Mouse (Mus musculus): ENCODE results near the gene Prkcb. TPM values are rescaled to one million over a fixed set of nuclear protein-coding genes. Genes with fewer than 3 reads are reported as not detected.
"Not testable (repeated sequence)": the region's sequence is repeated elsewhere in the genome, so short reads cannot be mapped to it uniquely, and the experiment has no call there.

Gene Prkcb
- polyA plus RNA-seq (2014; fragmentation: Nextera tagmentation; extraction: Ambion mirVana): 8.8 and 10.1 TPM in 2 replicates

GRCm38 (mm10) chr7:122288605-122289242 lies at the start of gene Prkcb:
Prkcb (plus strand) TSS chr7:122288751.
- Histone ChIP-seq H3K4me3 (ENCODE audit: low read depth, low read length) (peak within 1 kb of the TSS; percentile 59), H3K4me1 (ENCODE audit: control insufficient read depth, insufficient read depth, low read length) (peaks cover 6% of the 10 kb centered on the region), H3K27ac (replicated peaks; ENCODE audit: low read depth, low read length) (no peak within 1 kb of the TSS), H3K9me3 (ENCODE audit: control insufficient read depth, low read length) (no peaks in the 10 kb centered on the region), H3K9ac (ENCODE audit: low read depth, low read length) (peak within 1 kb of the TSS; percentile 56), H3K4me2 (ENCODE audit: low read depth, low read length) (peak within 1 kb of the TSS; percentile 98), H3K27me3 (replicated peaks; ENCODE audit: control insufficient read depth, insufficient read depth, low read length) (peaks cover 39% of the 10 kb centered on the region), H3K36me3 (ENCODE audit: control insufficient read depth, insufficient read depth, low read length) (no peaks in the 10 kb centered on the region)
- ATAC-seq (ENCODE audit: low read depth) (peak; percentile 89), DNase-seq (ENCODE audit: low spot score) (peak; percentile 80)
- WGBS: 7% methylated on average over 33 of the region's 42 CpGs

- H3K4me2 ChIP-seq (ENCODE audit: low read depth, low read length): no peak overlapping the region
- H3K4me3 ChIP-seq (ENCODE audit: low read depth, low read length): no peak overlapping the region
- no peak overlapping the region for H3K27ac ChIP-seq (replicated peaks; ENCODE audit: low read depth, low read length)
- ATAC-seq (ENCODE audit: low read depth) (no peak), DNase-seq (ENCODE audit: low spot score) (no peak)
- 91% methylated on average over 2 of the region's 2 CpGs for WGBS
- no peaks in the 10 kb centered on the region for H3K9me3 ChIP-seq (ENCODE audit: control insufficient read depth, low read length)
- H3K9ac ChIP-seq (ENCODE audit: low read depth, low read length): no peak overlapping the region
- no peaks in the 10 kb centered on the region for H3K4me1 ChIP-seq (ENCODE audit: control insufficient read depth, insufficient read depth, low read length)
- H3K36me3 ChIP-seq (ENCODE audit: control insufficient read depth, insufficient read depth, low read length): no peaks in the 10 kb centered on the region
- H3K27me3 ChIP-seq (replicated peaks; ENCODE audit: control insufficient read depth, insufficient read depth, low read length): no peaks in the 10 kb centered on the region
Observed at GRCm38 (mm10) chr7:122238939-122239338, 49.6 kb upstream of the Prkcb start.

GRCm38 (mm10) chr7:122240413-122241119 lies 48.0 kb upstream of the Prkcb start:
- 83% methylated on average over 6 of the region's 6 CpGs for WGBS
- Histone ChIP-seq H3K4me1 (ENCODE audit: control insufficient read depth, insufficient read depth, low read length) (no peaks in the 10 kb centered on the region), H3K4me2 (ENCODE audit: low read depth, low read length) (no peak overlapping the region), H3K27ac (replicated peaks; ENCODE audit: low read depth, low read length) (no peak overlapping the region), H3K9ac (ENCODE audit: low read depth, low read length) (no peak overlapping the region), H3K9me3 (ENCODE audit: control insufficient read depth, low read length) (no peaks in the 10 kb centered on the region), H3K4me3 (ENCODE audit: low read depth, low read length) (no peak overlapping the region), H3K36me3 (ENCODE audit: control insufficient read depth, insufficient read depth, low read length) (no peaks in the 10 kb centered on the region), H3K27me3 (replicated peaks; ENCODE audit: control insufficient read depth, insufficient read depth, low read length) (no peaks in the 10 kb centered on the region)
- ATAC-seq (ENCODE audit: low read depth) (no peak), DNase-seq (ENCODE audit: low spot score) (no peak)

- WGBS: 50% methylated on average over 1 of the region's 1 CpGs
- H3K9me3 ChIP-seq (ENCODE audit: control insufficient read depth, low read length): no peaks in the 10 kb centered on the region
- H3K36me3 ChIP-seq (ENCODE audit: control insufficient read depth, insufficient read depth, low read length): no peaks in the 10 kb centered on the region
- no peaks in the 10 kb centered on the region for H3K4me1 ChIP-seq (ENCODE audit: control insufficient read depth, insufficient read depth, low read length)
- ATAC-seq (ENCODE audit: low read depth) (no peak), DNase-seq (ENCODE audit: low spot score) (peak; percentile 45)
- no peak overlapping the region for H3K4me2 ChIP-seq (ENCODE audit: low read depth, low read length)
- H3K27me3 ChIP-seq (replicated peaks; ENCODE audit: control insufficient read depth, insufficient read depth, low read length): no peaks in the 10 kb centered on the region
- no peak overlapping the region for H3K9ac ChIP-seq (ENCODE audit: low read depth, low read length)
- H3K27ac ChIP-seq (replicated peaks; ENCODE audit: low read depth, low read length): no peak overlapping the region
- no peak overlapping the region for H3K4me3 ChIP-seq (ENCODE audit: low read depth, low read length)
Observed at GRCm38 (mm10) chr7:122242260-122242659, 46.3 kb upstream of the Prkcb start.

- H3K27ac ChIP-seq (replicated peaks; ENCODE audit: low read depth, low read length); H3K9ac ChIP-seq (ENCODE audit: low read depth, low read length); H3K4me3 ChIP-seq (ENCODE audit: low read depth, low read length); DNase-seq (ENCODE audit: low spot score); H3K9me3 ChIP-seq (ENCODE audit: control insufficient read depth, low read length); H3K36me3 ChIP-seq (ENCODE audit: control insufficient read depth, insufficient read depth, low read length); H3K27me3 ChIP-seq (replicated peaks; ENCODE audit: control insufficient read depth, insufficient read depth, low read length); ATAC-seq (ENCODE audit: low read depth); H3K4me2 ChIP-seq (ENCODE audit: low read depth, low read length); H3K4me1 ChIP-seq (ENCODE audit: control insufficient read depth, insufficient read depth, low read length): not testable (repeated sequence)
Observed at GRCm38 (mm10) chr7:122242744-122243143, 45.8 kb upstream of the Prkcb start.

- Histone ChIP-seq H3K4me3 (ENCODE audit: low read depth, low read length) (no peak overlapping the region), H3K36me3 (ENCODE audit: control insufficient read depth, insufficient read depth, low read length) (no peaks in the 10 kb centered on the region), H3K27me3 (replicated peaks; ENCODE audit: control insufficient read depth, insufficient read depth, low read length) (no peaks in the 10 kb centered on the region), H3K4me2 (ENCODE audit: low read depth, low read length) (no peak overlapping the region), H3K4me1 (ENCODE audit: control insufficient read depth, insufficient read depth, low read length) (no peaks in the 10 kb centered on the region), H3K9ac (ENCODE audit: low read depth, low read length) (no peak overlapping the region), H3K27ac (replicated peaks; ENCODE audit: low read depth, low read length) (no peak overlapping the region), H3K9me3 (ENCODE audit: control insufficient read depth, low read length) (no peaks in the 10 kb centered on the region)
- no peak for DNase-seq (ENCODE audit: low spot score)
- no peak for ATAC-seq (ENCODE audit: low read depth)
- 45% methylated on average over 7 of the region's 7 CpGs for WGBS
Observed at GRCm38 (mm10) chr7:122244166-122244565, 44.4 kb upstream of the Prkcb start.

- H3K27ac ChIP-seq (replicated peaks; ENCODE audit: low read depth, low read length): no peak overlapping the region
- 73% methylated on average over 8 of the region's 8 CpGs for WGBS
Observed at GRCm38 (mm10) chr7:122244584-122244983, 44.0 kb upstream of the Prkcb start.

GRCm38 (mm10) chr7:122245976-122246375 lies 42.6 kb upstream of the Prkcb start:
- WGBS: 57% methylated on average over 3 of the region's 5 CpGs
- Histone ChIP-seq H3K9ac (ENCODE audit: low read depth, low read length) (no peak overlapping the region), H3K4me3 (ENCODE audit: low read depth, low read length) (no peak overlapping the region), H3K4me2 (ENCODE audit: low read depth, low read length) (no peak overlapping the region), H3K27me3 (replicated peaks; ENCODE audit: control insufficient read depth, insufficient read depth, low read length) (no peaks in the 10 kb centered on the region), H3K36me3 (ENCODE audit: control insufficient read depth, insufficient read depth, low read length) (no peaks in the 10 kb centered on the region), H3K27ac (replicated peaks; ENCODE audit: low read depth, low read length) (no peak overlapping the region), H3K9me3 (ENCODE audit: control insufficient read depth, low read length) (no peaks in the 10 kb centered on the region), H3K4me1 (ENCODE audit: control insufficient read depth, insufficient read depth, low read length) (no peaks in the 10 kb centered on the region)
- no peak for ATAC-seq (ENCODE audit: low read depth)
- DNase-seq (ENCODE audit: low spot score): no peak

More at GRCm38 (mm10) chr7:122244584-122244983, 44.0 kb upstream of the Prkcb start:
- Histone ChIP-seq H3K4me1 (ENCODE audit: control insufficient read depth, insufficient read depth, low read length) (no peaks in the 10 kb centered on the region), H3K27me3 (replicated peaks; ENCODE audit: control insufficient read depth, insufficient read depth, low read length) (no peaks in the 10 kb centered on the region), H3K4me3 (ENCODE audit: low read depth, low read length) (no peak overlapping the region), H3K4me2 (ENCODE audit: low read depth, low read length) (no peak overlapping the region), H3K9ac (ENCODE audit: low read depth, low read length) (no peak overlapping the region), H3K36me3 (ENCODE audit: control insufficient read depth, insufficient read depth, low read length) (no peaks in the 10 kb centered on the region), H3K9me3 (ENCODE audit: control insufficient read depth, low read length) (no peaks in the 10 kb centered on the region)
- ATAC-seq (ENCODE audit: low read depth) (no peak), DNase-seq (ENCODE audit: low spot score) (no peak)
